Mouse (Mus musculus): Measurements from ENCODE around the gene Per2. TPM values are rescaled to one million over a fixed set of nuclear protein-coding genes. Genes with fewer than 3 reads are reported as not detected.

Gene Per2
- total and polyA plus RNA-seq, 3 experiments, result 2.7 to 5.8 (median 4.7) TPM

DNA sequence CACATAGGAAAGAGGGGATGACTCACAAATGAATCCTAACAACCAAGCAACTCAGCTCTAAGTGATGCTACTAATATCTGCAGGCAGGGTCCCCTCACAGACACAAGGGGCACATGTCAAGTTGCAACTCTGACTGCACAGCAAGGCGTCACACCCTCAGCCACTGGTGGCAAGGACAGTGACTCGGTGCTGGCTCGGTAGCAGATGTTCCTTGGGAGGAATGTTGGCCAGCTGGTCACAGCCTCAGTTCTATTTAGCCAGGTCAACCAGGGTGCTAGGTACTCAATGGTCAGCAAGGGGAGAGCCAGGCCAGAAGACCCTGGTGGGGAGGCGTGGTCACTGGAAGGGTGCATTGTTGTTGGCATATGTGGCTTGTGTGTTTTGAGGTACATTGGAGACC is 51.3 kb downstream of the Per2 start:
- no peaks in the 10 kb centered on the region for H3K79me2 ChIP-seq (replicated peaks; ENCODE audit: control insufficient read depth, extremely low read depth, insufficient read depth, poor library complexity, severe bottlenecking)
- peaks cover 0 to 15% of the 10 kb centered on the region in 2 experiments for H3K36me3 ChIP-seq (replicated peaks in 1 of 2; ENCODE audit: control insufficient read depth in 1 of 2, insufficient read depth in 1 of 2, low read length in 1 of 2)
- TF ChIP-seq HCFC1 (IDR thresholded peaks at IDR 0.05; ENCODE audit: low read depth, low read length), result no peak
- no peak for TF ChIP-seq GABPA (IDR thresholded peaks at IDR 0.05; ENCODE audit: insufficient replicate concordance, low read depth, low read length)
- no peak for TF ChIP-seq ELF1 (IDR thresholded peaks at IDR 0.05; ENCODE audit: low read depth, low read length)
- no peak for TF ChIP-seq JUND (conservative IDR thresholded peaks at IDR 0.05; ENCODE audit: low read depth, low read length)
- no peaks in the 10 kb centered on the region for H3K9me3 ChIP-seq (replicated peaks; ENCODE audit: low read length)
- H3K4me3 ChIP-seq (replicated peaks in 1 of 3; ENCODE audit: low read depth in 2 of 3, low read length in 2 of 3, poor library complexity in 1 of 3), result no peak overlapping the region
- in situ Hi-C loops (cut with MboI; ENCODE audit: low pct_ligation_motif_present, low pct_unique_long_range_greater_than_20kb, low sequenced_read_pairs), result no loop called here
- H3K4me2 ChIP-seq (ENCODE audit: insufficient read depth, low read depth, poor library complexity, severe bottlenecking), result no peak overlapping the region
- H3K27ac ChIP-seq (ENCODE audit: insufficient read depth, low read depth), result no peak overlapping the region
- peaks cover 19 to 40% of the 10 kb centered on the region in 2 experiments for H3K4me1 ChIP-seq (ENCODE audit: control insufficient read depth in 1 of 2, insufficient read depth in 2 of 2)
- no peak for DNase-seq (ENCODE audit: extremely low read depth)
- H3K27me3 ChIP-seq (replicated peaks), result no peaks in the 10 kb centered on the region
- dilution Hi-C loops (cut with MboI; ENCODE audit: extremely low pct_ligation_motif_present, extremely low pct_unique_long_range_greater_than_20kb, low sequenced_read_pairs), result no loop called here
- no peak overlapping the region for H3K9ac ChIP-seq (ENCODE audit: insufficient read depth, low read depth)

- H3K36me3 ChIP-seq (replicated peaks in 1 of 2; ENCODE audit: control insufficient read depth in 1 of 2, insufficient read depth in 1 of 2, low read length in 1 of 2), result no peaks in the 10 kb centered on the region
- H3K27ac ChIP-seq (ENCODE audit: insufficient read depth, low read depth), result no peak overlapping the region
- no peaks in the 10 kb centered on the region for H3K9me3 ChIP-seq (replicated peaks; ENCODE audit: low read length)
- H3K79me2 ChIP-seq (replicated peaks; ENCODE audit: control insufficient read depth, extremely low read depth, insufficient read depth, poor library complexity, severe bottlenecking), result no peaks in the 10 kb centered on the region
- no peaks in the 10 kb centered on the region for H3K27me3 ChIP-seq (replicated peaks)
- in situ Hi-C loops (cut with MboI; ENCODE audit: low pct_ligation_motif_present, low pct_unique_long_range_greater_than_20kb, low sequenced_read_pairs) (no loop called here), dilution Hi-C loops (cut with MboI; ENCODE audit: extremely low pct_ligation_motif_present, extremely low pct_unique_long_range_greater_than_20kb, low sequenced_read_pairs) (no loop called here)
- DNase-seq (ENCODE audit: extremely low read depth), result no peak
- TF ChIP-seq E2F4 (IDR thresholded peaks at IDR 0.05; ENCODE audit: insufficient replicate concordance, low read depth, low read length) (no peak), IRF4 (IDR thresholded peaks at IDR 0.05; ENCODE audit: low read depth, low read length) (no peak), HCFC1 (IDR thresholded peaks at IDR 0.05; ENCODE audit: low read depth, low read length) (no peak)
- peak overlapping the region in 1 of 3 experiments; percentile 25 for H3K4me3 ChIP-seq (replicated peaks in 1 of 3; ENCODE audit: low read depth in 2 of 3, low read length in 2 of 3, poor library complexity in 1 of 3)
- H3K4me2 ChIP-seq (ENCODE audit: insufficient read depth, low read depth, poor library complexity, severe bottlenecking), result no peak overlapping the region
- no peak overlapping the region for H3K9ac ChIP-seq (ENCODE audit: insufficient read depth, low read depth)
- H3K4me1 ChIP-seq (ENCODE audit: control insufficient read depth in 1 of 2, insufficient read depth in 2 of 2), result peaks cover 10 to 34% of the 10 kb centered on the region in 2 experiments
Measured at GRCm38 (mm10) chr1:91405406-91406169, 53.5 kb downstream of the Per2 start.

GRCm38 (mm10) chr1:91404976-91405375 is 54.1 kb downstream of the Per2 start:
- H3K4me3 ChIP-seq (replicated peaks in 1 of 3; ENCODE audit: low read depth in 2 of 3, low read length in 2 of 3, poor library complexity in 1 of 3), result no peak overlapping the region
- no peak overlapping the region for H3K27ac ChIP-seq (ENCODE audit: insufficient read depth, low read depth)
- H3K27me3 ChIP-seq (replicated peaks), result no peaks in the 10 kb centered on the region
- in situ Hi-C loops (cut with MboI; ENCODE audit: low pct_ligation_motif_present, low pct_unique_long_range_greater_than_20kb, low sequenced_read_pairs), result no loop called here
- no peaks in the 10 kb centered on the region for H3K36me3 ChIP-seq (replicated peaks in 1 of 2; ENCODE audit: control insufficient read depth in 1 of 2, insufficient read depth in 1 of 2, low read length in 1 of 2)
- dilution Hi-C loops (cut with MboI; ENCODE audit: extremely low pct_ligation_motif_present, extremely low pct_unique_long_range_greater_than_20kb, low sequenced_read_pairs), result no loop called here
- H3K9me3 ChIP-seq (replicated peaks; ENCODE audit: low read length), result peaks cover 1% of the 10 kb centered on the region
- no peak for DNase-seq (ENCODE audit: extremely low read depth)
- TF ChIP-seq NRF1 (IDR thresholded peaks at IDR 0.05; ENCODE audit: low read depth, low read length), result no peak
- TF ChIP-seq MXI1 (IDR thresholded peaks at IDR 0.05; ENCODE audit: low read depth, low read length), result no peak
- TF ChIP-seq GABPA (IDR thresholded peaks at IDR 0.05; ENCODE audit: insufficient replicate concordance, low read depth, low read length), result no peak
- no peak for TF ChIP-seq NELFE (IDR thresholded peaks at IDR 0.05; ENCODE audit: low read depth, low read length)
- TF ChIP-seq JUND (conservative IDR thresholded peaks at IDR 0.05; ENCODE audit: low read depth, low read length), result no peak
- no peak for TF ChIP-seq USF2 (conservative IDR thresholded peaks at IDR 0.05; ENCODE audit: low read depth, low read length)
- no peak for TF ChIP-seq UBTF (IDR thresholded peaks at IDR 0.05; ENCODE audit: low read depth, low read length)
- TF ChIP-seq RCOR1 (conservative IDR thresholded peaks at IDR 0.05; ENCODE audit: low read depth, low read length), result no peak
- no peak for TF ChIP-seq ZC3H11A (IDR thresholded peaks at IDR 0.05; ENCODE audit: low read depth, low read length)
- no peak for TF ChIP-seq IRF4 (IDR thresholded peaks at IDR 0.05; ENCODE audit: low read depth, low read length)
- TF ChIP-seq BHLHE40 (IDR thresholded peaks at IDR 0.05; ENCODE audit: low read depth, low read length), result no peak
- no peak for TF ChIP-seq CHD2 (IDR thresholded peaks at IDR 0.05; ENCODE audit: low read length)
- H3K79me2 ChIP-seq (replicated peaks; ENCODE audit: control insufficient read depth, extremely low read depth, insufficient read depth, poor library complexity, severe bottlenecking), result no peaks in the 10 kb centered on the region
- no peak overlapping the region for H3K4me2 ChIP-seq (ENCODE audit: insufficient read depth, low read depth, poor library complexity, severe bottlenecking)
- peaks cover 10 to 34% of the 10 kb centered on the region in 2 experiments for H3K4me1 ChIP-seq (ENCODE audit: control insufficient read depth in 1 of 2, insufficient read depth in 2 of 2)
- H3K9ac ChIP-seq (ENCODE audit: insufficient read depth, low read depth), result no peak overlapping the region
